Mouse (Mus musculus): Measurements from ENCODE around the gene Msx1. TPM values are rescaled to one million over a fixed set of nuclear protein-coding genes. Genes with fewer than 3 reads are reported as not detected.
"Not testable (repeated sequence)": the region's sequence is repeated elsewhere in the genome, so short reads cannot be mapped to it uniquely, and the experiment has no call there.

Msx1 gene
- polyA plus RNA-seq, 1 experiment from 2014 or later = 12.5 TPM

DNA sequence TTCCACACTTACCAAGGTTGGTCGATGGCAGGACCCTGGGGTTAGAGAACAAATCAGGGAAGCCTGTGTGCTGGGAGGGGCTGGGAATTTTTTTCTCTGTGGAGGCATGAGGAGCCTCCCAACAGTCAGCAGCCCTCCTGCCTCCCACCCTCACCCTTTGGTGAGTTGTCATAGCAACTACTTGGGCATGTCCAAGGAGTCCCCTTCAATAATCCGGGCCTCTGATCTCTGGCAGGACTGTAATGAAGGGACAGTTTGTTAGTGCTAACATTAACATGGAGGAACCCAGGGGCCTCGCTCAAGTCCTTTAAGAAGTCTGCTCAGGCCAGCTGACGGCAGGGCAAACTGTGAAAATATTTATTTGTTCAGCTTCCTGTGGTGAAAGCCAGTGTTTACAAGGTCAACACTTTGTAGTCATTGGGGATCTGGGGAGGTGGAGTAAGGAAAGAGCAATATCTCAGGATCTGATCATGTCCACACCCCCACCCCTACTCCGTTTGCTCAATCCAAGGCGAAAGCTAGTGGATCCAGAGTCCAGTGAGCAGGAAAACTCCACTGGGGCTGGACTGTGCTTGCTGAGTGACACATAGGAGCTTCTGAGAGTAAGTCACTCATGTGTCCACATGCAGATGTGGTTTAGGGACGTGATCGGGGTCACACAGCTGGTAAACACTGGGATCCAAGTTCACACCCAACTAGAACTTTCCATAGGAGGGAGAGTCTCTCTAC, 24.8 kb upstream of the Msx1 start:
- no peaks in the 10 kb centered on the region for H3K27me3 ChIP-seq (replicated peaks; ENCODE audit: control insufficient read depth, insufficient read depth, low read length)
- no peaks in the 10 kb centered on the region for H3K9me3 ChIP-seq (replicated peaks; ENCODE audit: control insufficient read depth, low read length)
- no peak overlapping the region for H3K9ac ChIP-seq (ENCODE audit: low read length)
- H3K4me2 ChIP-seq (ENCODE audit: low read length) = no peak overlapping the region
- H3K27ac ChIP-seq (ENCODE audit: low read depth, low read length) = no peak overlapping the region
- 51% methylated on average over 8 of the region's 8 CpGs for WGBS
- H3K36me3 ChIP-seq (ENCODE audit: control insufficient read depth, insufficient read depth, low read length) = no peaks in the 10 kb centered on the region
- ATAC-seq = no peak
- no peak for DNase-seq (ENCODE audit: low spot score)
- no peaks in the 10 kb centered on the region for H3K4me1 ChIP-seq (ENCODE audit: control insufficient read depth, insufficient read depth, low read length)
- no peak overlapping the region for H3K4me3 ChIP-seq (ENCODE audit: low read depth, low read length)

DNA sequence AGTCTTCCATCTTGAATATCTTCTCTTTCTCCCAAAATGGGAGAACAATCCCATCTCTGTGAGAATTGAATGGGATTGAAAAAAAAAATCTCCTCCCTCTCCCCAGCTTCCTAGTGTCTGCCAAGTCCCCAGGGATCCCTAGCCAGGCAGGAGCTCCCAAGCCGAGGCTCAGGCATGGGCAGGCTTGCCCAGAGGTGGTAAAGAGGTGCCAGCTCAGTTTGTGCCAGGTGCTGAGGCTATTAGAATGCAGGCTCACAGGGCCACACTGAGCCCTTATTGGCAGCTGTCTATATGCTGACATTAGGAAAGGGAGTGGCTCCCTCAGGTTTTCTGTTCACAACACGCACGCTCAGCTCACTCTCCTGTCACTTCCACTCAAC, 11.9 kb upstream of the Msx1 start:
- Histone ChIP-seq H3K27me3 (replicated peaks; ENCODE audit: control insufficient read depth, insufficient read depth, low read length) (peaks cover 67% of the 10 kb centered on the region), H3K36me3 (ENCODE audit: control insufficient read depth, insufficient read depth, low read length) (no peaks in the 10 kb centered on the region), H3K27ac (ENCODE audit: low read depth, low read length) (no peak overlapping the region), H3K9me3 (replicated peaks; ENCODE audit: control insufficient read depth, low read length) (no peaks in the 10 kb centered on the region), H3K9ac (ENCODE audit: low read length) (no peak overlapping the region), H3K4me2 (ENCODE audit: low read length) (no peak overlapping the region), H3K4me1 (ENCODE audit: control insufficient read depth, insufficient read depth, low read length) (no peaks in the 10 kb centered on the region), H3K4me3 (ENCODE audit: low read depth, low read length) (no peak overlapping the region)
- no peak for ATAC-seq
- 42% methylated on average over 3 of the region's 3 CpGs for WGBS
- no peak for DNase-seq (ENCODE audit: low spot score)

DNA sequence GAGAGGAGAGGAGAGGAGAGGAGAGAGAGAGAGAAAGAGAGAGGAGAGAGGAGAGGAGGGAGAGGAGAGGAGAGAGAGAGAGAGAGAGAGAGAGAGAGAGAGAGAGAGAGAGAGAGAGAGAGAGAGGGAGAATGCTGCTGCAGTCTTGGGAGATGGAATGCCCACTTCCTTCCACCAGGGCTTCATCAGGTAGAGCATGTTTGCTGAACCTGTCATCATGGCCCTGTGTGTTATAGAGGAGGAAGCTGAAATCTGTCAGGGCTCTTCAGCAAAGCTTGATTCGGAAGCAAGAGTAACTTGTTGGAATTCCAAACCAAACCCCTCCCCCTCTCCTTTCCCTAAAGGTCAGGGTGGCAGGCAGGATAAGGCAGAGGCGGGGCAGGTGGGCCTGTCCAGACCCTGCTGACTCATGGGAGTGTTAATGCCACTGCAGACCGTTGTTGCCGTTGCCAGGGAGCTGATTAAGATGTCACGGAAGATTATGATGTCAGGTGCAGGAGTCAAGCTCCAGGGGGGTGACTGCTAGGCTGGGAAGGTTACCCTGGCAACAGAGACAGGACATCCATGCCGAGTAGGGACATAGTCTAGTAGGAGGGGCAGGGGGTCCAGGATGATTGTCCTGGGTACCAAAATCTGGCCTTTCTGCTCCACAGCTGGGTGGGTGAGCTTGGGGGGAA, 11.3 kb upstream of the Msx1 start:
- H3K9ac ChIP-seq (ENCODE audit: low read length) = no peak overlapping the region
- no peak for DNase-seq (ENCODE audit: low spot score)
- H3K36me3 ChIP-seq (ENCODE audit: control insufficient read depth, insufficient read depth, low read length) = no peaks in the 10 kb centered on the region
- 0 out of 2 replicates have a peak, but pooled peaks have one; percentile 37 for ATAC-seq
- H3K27me3 ChIP-seq (replicated peaks; ENCODE audit: control insufficient read depth, insufficient read depth, low read length) = peaks cover 72% of the 10 kb centered on the region
- no peaks in the 10 kb centered on the region for H3K9me3 ChIP-seq (replicated peaks; ENCODE audit: control insufficient read depth, low read length)
- H3K27ac ChIP-seq (ENCODE audit: low read depth, low read length) = no peak overlapping the region
- H3K4me2 ChIP-seq (ENCODE audit: low read length) = no peak overlapping the region
- WGBS = 1% methylated on average over 6 of the region's 6 CpGs
- H3K4me3 ChIP-seq (ENCODE audit: low read depth, low read length) = no peak overlapping the region
- H3K4me1 ChIP-seq (ENCODE audit: control insufficient read depth, insufficient read depth, low read length) = no peaks in the 10 kb centered on the region

DNA sequence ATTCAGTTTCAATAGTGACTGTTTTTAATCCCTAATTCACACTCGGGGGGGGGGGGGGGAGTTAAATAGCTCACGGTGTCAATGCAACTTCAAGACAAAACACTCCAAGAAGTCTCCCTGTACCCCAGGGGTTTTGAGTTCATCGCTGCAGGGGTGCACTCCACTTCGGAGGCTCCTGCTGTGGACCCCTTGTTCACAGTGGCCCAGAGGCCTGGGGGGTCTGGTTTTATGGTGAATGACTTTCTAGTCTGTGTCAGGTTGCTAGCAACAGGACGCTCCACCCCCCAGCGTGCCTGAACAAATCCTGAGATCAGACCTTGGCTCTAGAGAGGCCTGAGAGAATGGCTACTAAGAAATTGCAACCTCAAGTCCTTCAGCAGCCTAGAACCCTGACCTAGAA, 8.4 kb upstream of the Msx1 start:
- Histone ChIP-seq H3K36me3 (ENCODE audit: control insufficient read depth, insufficient read depth, low read length) (no peaks in the 10 kb centered on the region), H3K9me3 (replicated peaks; ENCODE audit: control insufficient read depth, low read length) (no peaks in the 10 kb centered on the region), H3K27me3 (replicated peaks; ENCODE audit: control insufficient read depth, insufficient read depth, low read length) (peaks cover 88% of the 10 kb centered on the region), H3K27ac (ENCODE audit: low read depth, low read length) (no peak overlapping the region), H3K9ac (ENCODE audit: low read length) (no peak overlapping the region), H3K4me2 (ENCODE audit: low read length) (no peak overlapping the region), H3K4me3 (ENCODE audit: low read depth, low read length) (no peak overlapping the region), H3K4me1 (ENCODE audit: control insufficient read depth, insufficient read depth, low read length) (no peaks in the 10 kb centered on the region)
- DNase-seq (ENCODE audit: low spot score) (no peak), ATAC-seq (no peak)
- 2% methylated on average over 6 of the region's 6 CpGs for WGBS

DNA sequence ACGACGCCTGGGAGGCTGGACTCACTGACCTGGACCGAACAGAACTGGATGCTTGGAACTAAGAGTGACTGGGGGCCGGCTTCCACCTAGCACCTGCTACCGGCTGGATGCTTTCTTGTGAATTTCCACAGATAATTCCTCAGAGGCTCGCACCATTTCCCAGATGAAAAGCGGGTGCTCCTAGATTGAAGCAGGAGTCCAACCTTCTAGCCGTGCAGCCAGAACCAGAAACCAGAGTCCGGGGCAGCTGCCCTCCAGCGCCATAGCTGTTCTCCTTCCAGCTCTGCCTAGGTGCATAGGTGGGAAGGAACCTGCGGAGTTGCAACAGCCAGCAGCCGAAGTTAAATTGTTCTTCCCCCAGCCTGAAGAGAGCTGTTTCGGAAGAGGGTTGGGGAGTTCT, 7.6 kb upstream of the Msx1 start:
- DNase-seq (ENCODE audit: low spot score) = no peak
- no peak overlapping the region for H3K27ac ChIP-seq (ENCODE audit: low read depth, low read length)
- H3K27me3 ChIP-seq (replicated peaks; ENCODE audit: control insufficient read depth, insufficient read depth, low read length) = peaks cover 90% of the 10 kb centered on the region
- H3K4me3 ChIP-seq (ENCODE audit: low read depth, low read length) = no peak overlapping the region
- no peak overlapping the region for H3K9ac ChIP-seq (ENCODE audit: low read length)
- H3K9me3 ChIP-seq (replicated peaks; ENCODE audit: control insufficient read depth, low read length) = no peaks in the 10 kb centered on the region
- ATAC-seq = no peak
- no peak overlapping the region for H3K4me2 ChIP-seq (ENCODE audit: low read length)
- H3K4me1 ChIP-seq (ENCODE audit: control insufficient read depth, insufficient read depth, low read length) = no peaks in the 10 kb centered on the region
- no peaks in the 10 kb centered on the region for H3K36me3 ChIP-seq (ENCODE audit: control insufficient read depth, insufficient read depth, low read length)
- WGBS = 7% methylated on average over 13 of the region's 13 CpGs

DNA sequence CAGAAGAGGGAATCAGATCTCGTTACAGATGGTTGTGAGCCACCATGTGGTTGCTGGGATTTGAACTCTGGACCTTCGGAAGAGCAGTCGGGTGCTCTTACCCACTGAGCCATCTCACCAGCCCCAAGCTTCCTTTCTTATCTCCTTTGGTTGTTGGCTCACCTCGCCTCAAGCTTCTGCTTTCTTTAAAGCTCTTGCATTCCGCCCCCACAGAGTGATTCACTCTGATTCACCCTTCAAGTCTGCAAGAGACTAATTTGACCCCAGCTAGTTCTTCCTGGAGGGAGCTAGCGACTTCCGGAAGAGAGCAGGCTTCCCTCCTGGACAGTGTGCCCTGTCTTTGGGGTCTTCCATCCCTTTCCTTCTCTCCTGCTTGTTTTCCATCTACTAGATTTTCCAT, 6.1 kb upstream of the Msx1 start:
- H3K4me2 ChIP-seq (ENCODE audit: low read length); H3K36me3 ChIP-seq (ENCODE audit: control insufficient read depth, insufficient read depth, low read length); ATAC-seq; H3K4me1 ChIP-seq (ENCODE audit: control insufficient read depth, insufficient read depth, low read length); H3K9ac ChIP-seq (ENCODE audit: low read length); H3K9me3 ChIP-seq (replicated peaks; ENCODE audit: control insufficient read depth, low read length); H3K4me3 ChIP-seq (ENCODE audit: low read depth, low read length); DNase-seq (ENCODE audit: low spot score); H3K27ac ChIP-seq (ENCODE audit: low read depth, low read length): not testable (repeated sequence)
- peaks cover 91% of the 10 kb centered on the region for H3K27me3 ChIP-seq (replicated peaks; ENCODE audit: control insufficient read depth, insufficient read depth, low read length)
- 8% methylated on average over 6 of the region's 7 CpGs for WGBS

DNA sequence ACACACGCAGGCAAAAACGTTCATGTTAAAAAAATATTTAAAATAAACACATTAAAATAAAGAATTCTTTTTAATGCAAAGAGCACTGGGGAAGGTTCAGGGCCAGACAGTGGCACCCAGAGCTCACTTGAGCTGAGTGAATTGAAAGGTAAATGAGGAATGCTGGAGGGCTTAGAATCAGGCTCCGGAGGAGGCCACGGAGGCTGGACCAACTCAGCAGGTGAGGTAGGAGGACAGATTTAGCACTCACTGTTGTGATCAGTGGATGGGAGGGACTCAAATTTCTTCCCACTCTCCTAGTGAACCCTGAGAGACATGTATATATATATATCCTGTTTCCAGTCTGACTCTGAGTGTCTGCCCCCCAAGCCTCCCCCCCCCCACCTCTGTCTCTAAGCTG, 5.5 kb upstream of the Msx1 start:
- DNase-seq (ENCODE audit: low spot score) (no peak), ATAC-seq (no peak)
- no peak overlapping the region for H3K4me2 ChIP-seq (ENCODE audit: low read length)
- H3K27me3 ChIP-seq (replicated peaks; ENCODE audit: control insufficient read depth, insufficient read depth, low read length) = peaks cover 93% of the 10 kb centered on the region
- no peaks in the 10 kb centered on the region for H3K36me3 ChIP-seq (ENCODE audit: control insufficient read depth, insufficient read depth, low read length)
- no peak overlapping the region for H3K4me3 ChIP-seq (ENCODE audit: low read depth, low read length)
- WGBS = 1% methylated on average over 4 of the region's 4 CpGs
- H3K27ac ChIP-seq (ENCODE audit: low read depth, low read length) = no peak overlapping the region
- no peaks in the 10 kb centered on the region for H3K4me1 ChIP-seq (ENCODE audit: control insufficient read depth, insufficient read depth, low read length)
- H3K9ac ChIP-seq (ENCODE audit: low read length) = no peak overlapping the region
- no peaks in the 10 kb centered on the region for H3K9me3 ChIP-seq (replicated peaks; ENCODE audit: control insufficient read depth, low read length)

DNA sequence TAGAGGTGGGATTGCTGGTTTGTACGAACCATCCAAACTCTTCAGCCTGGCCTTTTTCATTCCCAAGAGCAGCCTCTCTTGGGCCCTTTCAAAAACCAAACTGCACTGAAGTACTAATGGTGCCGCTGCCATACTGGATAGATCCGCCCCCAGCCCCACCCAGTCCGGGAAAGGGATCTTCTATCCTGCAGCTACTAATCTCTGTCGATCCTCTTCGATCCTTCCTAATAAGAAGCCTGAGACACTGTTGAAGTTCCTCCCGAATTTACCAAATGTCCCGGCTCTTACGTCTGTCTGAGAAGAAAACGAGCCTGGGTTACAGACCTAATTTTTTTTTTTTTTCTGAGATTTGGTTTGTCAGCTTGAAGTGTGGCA, 4.9 kb upstream of the Msx1 start:
- DNase-seq (ENCODE audit: low spot score) = no peak
- Histone ChIP-seq H3K4me2 (ENCODE audit: low read length) (no peak overlapping the region), H3K9me3 (replicated peaks; ENCODE audit: control insufficient read depth, low read length) (no peaks in the 10 kb centered on the region), H3K4me3 (ENCODE audit: low read depth, low read length) (no peak overlapping the region), H3K27ac (ENCODE audit: low read depth, low read length) (no peak overlapping the region), H3K4me1 (ENCODE audit: control insufficient read depth, insufficient read depth, low read length) (0 out of 2 replicates have a peak, but pooled peaks cover 2% of the 10 kb centered on the region), H3K9ac (ENCODE audit: low read length) (no peak overlapping the region), H3K36me3 (ENCODE audit: control insufficient read depth, insufficient read depth, low read length) (no peaks in the 10 kb centered on the region), H3K27me3 (replicated peaks; ENCODE audit: control insufficient read depth, insufficient read depth, low read length) (peaks cover 94% of the 10 kb centered on the region)
- WGBS = under 1% methylated on average over 10 of the region's 10 CpGs
- no peak for ATAC-seq

DNA sequence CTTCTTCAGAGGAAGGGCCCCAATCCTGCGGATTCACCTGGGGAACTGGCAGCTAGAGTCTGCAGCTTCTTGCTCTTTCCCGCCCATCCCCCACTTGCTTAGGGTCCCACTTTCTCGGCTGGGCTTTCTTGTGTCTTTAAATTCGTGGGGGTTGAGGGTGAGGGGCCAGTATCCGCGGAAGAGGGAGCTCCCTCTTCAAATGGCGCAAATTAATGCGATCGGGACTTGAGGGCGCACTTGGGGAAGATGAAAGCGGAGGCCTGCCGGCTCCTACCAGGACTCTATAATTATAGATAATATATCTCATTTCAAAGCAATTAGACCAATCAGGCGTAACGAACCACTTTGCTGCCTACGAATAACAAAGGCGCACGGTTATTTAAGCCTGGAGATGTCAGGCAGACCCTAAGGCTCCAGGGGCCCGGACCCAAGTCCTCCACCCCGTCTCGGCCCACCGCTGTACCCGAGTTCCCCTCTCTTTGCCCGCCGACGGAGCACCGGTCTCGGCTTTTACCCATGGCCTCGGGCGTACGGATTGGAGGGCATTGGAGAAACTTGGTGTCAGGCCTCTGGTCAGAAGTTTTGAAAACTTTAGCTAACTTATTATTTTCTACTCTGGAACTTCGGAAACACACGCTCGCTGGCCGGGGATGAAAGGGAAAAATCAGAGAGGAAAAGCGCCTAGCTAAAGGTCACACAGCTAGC, 4.4 kb upstream of the Msx1 start:
- ATAC-seq (no peak), DNase-seq (ENCODE audit: low spot score) (no peak)
- Histone ChIP-seq H3K4me1 (ENCODE audit: control insufficient read depth, insufficient read depth, low read length) (peaks cover 7% of the 10 kb centered on the region), H3K36me3 (ENCODE audit: control insufficient read depth, insufficient read depth, low read length) (no peaks in the 10 kb centered on the region), H3K9me3 (replicated peaks; ENCODE audit: control insufficient read depth, low read length) (no peaks in the 10 kb centered on the region), H3K27ac (ENCODE audit: low read depth, low read length) (no peak overlapping the region), H3K4me2 (ENCODE audit: low read length) (no peak overlapping the region), H3K27me3 (replicated peaks; ENCODE audit: control insufficient read depth, insufficient read depth, low read length) (peaks cover 94% of the 10 kb centered on the region), H3K4me3 (ENCODE audit: low read depth, low read length) (no peak overlapping the region), H3K9ac (ENCODE audit: low read length) (no peak overlapping the region)
- WGBS = under 1% methylated on average over 35 of the region's 35 CpGs

Data from forebrain, embryonic 14.5 days (tissue).